Mouse (Mus musculus) liver, embryonic 14.5 days (tissue): ENCODE data around the gene Ccdc190.

ENCODE experiments used
- CTCF ChIP-seq: IDR thresholded peaks from 2 replicates; pipeline ENCODE4 v1.5.1; 2016; ENCODE audit warnings: antibody characterized with exemption, low read depth, control low read depth
- EP300 ChIP-seq: IDR thresholded peaks from 2 replicates; pipeline ENCODE4 v1.6.1; 2016; ENCODE audit warnings: antibody characterized with exemption, low read depth

DNA sequence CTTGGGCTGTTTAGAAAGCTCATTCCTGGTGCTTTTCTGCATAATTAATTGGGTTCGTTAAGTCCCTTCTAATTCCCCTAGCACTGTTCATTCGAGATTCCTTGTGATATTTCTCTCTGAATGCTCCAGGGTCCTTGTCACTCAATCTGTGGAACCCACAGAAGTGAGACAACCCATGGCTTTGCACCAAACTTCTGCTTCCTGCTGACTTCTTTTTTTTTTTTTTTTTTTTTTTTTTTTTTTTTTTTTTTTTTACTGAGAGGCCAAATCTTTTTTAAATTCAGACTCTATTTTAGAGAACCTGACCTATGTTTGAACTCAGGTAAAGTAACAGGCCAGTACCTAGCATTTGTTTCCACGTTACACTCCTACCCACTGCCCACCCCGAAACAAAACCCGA is 48.3 kb upstream of the Ccdc190 start:
- TF ChIP-seq EP300: no peak
- TF ChIP-seq CTCF: no peak
